Mouse (Mus musculus) C2C12 (cell line): ENCODE data around the gene Bpi.

ENCODE experiments used
- CTCF ChIP-seq: IDR thresholded peaks from one replicate; pipeline ENCODE4 v1.5.1; 2011; ENCODE audit not compliant: control insufficient read depth, insufficient read depth, insufficient read length
- FOSL1 ChIP-seq: IDR thresholded peaks from one replicate; pipeline ENCODE4 v1.8.0; 2011; ENCODE audit warnings: mild to moderate bottlenecking, low read length; ENCODE audit not compliant: poor library complexity, insufficient read depth, severe bottlenecking
- MAX ChIP-seq: IDR thresholded peaks from one replicate; pipeline ENCODE4 v1.6.1; 2011; ENCODE audit warnings: mild to moderate bottlenecking, control low read depth
- MYOD1 ChIP-seq: IDR thresholded peaks from one replicate; pipeline ENCODE4 v1.6.1; 2011; ENCODE audit warnings: low read depth; ENCODE audit not compliant: control insufficient read depth, insufficient read length
- MYOG ChIP-seq: IDR thresholded peaks from one replicate; pipeline ENCODE4 v1.6.1; 2011; ENCODE audit not compliant: control insufficient read depth, insufficient read length; ENCODE audit errors: extremely low read depth
- USF1 ChIP-seq: IDR thresholded peaks from one replicate; pipeline ENCODE4 v1.6.1; 2011; ENCODE audit warnings: low read depth, mild to moderate bottlenecking, control low read depth, moderate library complexity

DNA sequence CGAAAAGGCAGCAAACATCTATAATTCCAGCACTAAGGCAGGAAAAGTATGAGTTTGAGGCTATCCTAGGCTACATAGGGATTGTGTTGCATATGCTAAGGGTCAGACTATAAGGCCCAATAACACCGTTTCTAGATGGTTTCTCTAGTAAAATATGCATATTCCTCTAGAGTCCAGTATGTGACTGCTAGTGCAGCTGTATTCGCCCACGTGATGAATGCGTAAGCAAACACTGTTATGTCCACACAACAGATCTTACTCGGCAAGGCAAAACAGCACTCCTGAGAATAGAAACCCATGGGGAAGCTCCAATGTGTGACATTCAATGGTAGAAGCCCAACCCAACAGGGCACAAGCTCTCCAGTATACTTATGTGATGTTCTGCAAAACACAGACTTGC lies 10.0 kb upstream of the Bpi start:
- TF ChIP-seq CTCF: no peak
- peak; percentile 62 for TF ChIP-seq USF1
- TF ChIP-seq FOSL1: no peak
- no peak for TF ChIP-seq MYOG
- no peak for TF ChIP-seq MAX
- no peak for TF ChIP-seq MYOD1
